Mouse (Mus musculus): Measurements from ENCODE around the gene Col4a3.

GRCm38 (mm10) chr1:82663522-82663921, 76.8 kb downstream of the Col4a3 start:
- no peak for TF ChIP-seq USF1 (IDR thresholded peaks at IDR 0.05; ENCODE audit: low read depth)
- TF ChIP-seq POLR2A (IDR thresholded peaks at IDR 0.05; ENCODE audit: insufficient read length, low read depth): no peak
- TF ChIP-seq TCF12 (IDR thresholded peaks at IDR 0.05; ENCODE audit: insufficient read depth, poor library complexity, severe bottlenecking): no peak
- no peak for TF ChIP-seq MYOD1 (IDR thresholded peaks at IDR 0.05; ENCODE audit: control insufficient read depth in 1 of 3, insufficient read length in 2 of 3, low read depth in 2 of 3)
- TF ChIP-seq SRF (IDR thresholded peaks at IDR 0.05; ENCODE audit: control insufficient read depth, insufficient read length, low read depth): no peak
- TF ChIP-seq MYOG (IDR thresholded peaks at IDR 0.05; ENCODE audit: control insufficient read depth in 1 of 3, insufficient read depth in 1 of 3, insufficient read length in 2 of 3, low read depth in 2 of 3): no peak
- TF ChIP-seq CEBPB (IDR thresholded peaks at IDR 0.05; ENCODE audit: insufficient read depth, poor library complexity, severe bottlenecking): no peak
- no peak for TF ChIP-seq MAX (IDR thresholded peaks at IDR 0.05; ENCODE audit: low read depth)
- TF ChIP-seq E2F4 (IDR thresholded peaks at IDR 0.05; ENCODE audit: insufficient read depth): no peak
- no peak for TF ChIP-seq TCF3 (IDR thresholded peaks at IDR 0.05; ENCODE audit: insufficient read length, low read depth)
- TF ChIP-seq REST (IDR thresholded peaks at IDR 0.05; ENCODE audit: insufficient read depth, insufficient read length): no peak
- TF ChIP-seq POLR2AphosphoS2 (IDR thresholded peaks at IDR 0.05; ENCODE audit: insufficient read length, low read depth): no peak

Data from myocyte (in vitro differentiated cells).